Mouse (Mus musculus) cerebellum, postnatal 25 days (tissue): ENCODE measurements around the gene Psat1.

Experiments used
- DNase-seq, 2 experiments: peaks; one replicate each; pipeline ENCODE4 v3.0.0; 2021; ENCODE audit warnings: mixed read lengths in 2 of 2

The Psat1 gene

GRCm38 (mm10) chr19:15855379-15855778 is 91.8 kb downstream of the Psat1 start:
- DNase-seq, result no peak
